Mouse (Mus musculus) hindbrain, embryonic 10.5 days (tissue): Measurements from ENCODE around the gene Gps2. TPM values are rescaled to one million over a fixed set of nuclear protein-coding genes. Genes with fewer than 3 reads are reported as not detected.
"Not testable (repeated sequence)": the region's sequence is repeated elsewhere in the genome, so short reads cannot be mapped to it uniquely, and the experiment has no call there.

Source experiments
- DNase-seq: peaks from one replicate; pipeline ENCODE4 v3.0.0-alpha.2; 2017; ENCODE audit warnings: low spot score
- H3K27ac ChIP-seq: fragments of 300-500 bp; sonication (generic); 2 replicates; pipeline ENCODE4 v1.5.1; 2016; ENCODE audit warnings: mild to moderate bottlenecking, moderate library complexity
- H3K27me3 ChIP-seq: fragments of 300-500 bp; sonication (generic); 2 replicates; pipeline ENCODE4 v1.6.1; 2016; ENCODE audit warnings: mild to moderate bottlenecking; ENCODE audit not compliant: poor library complexity, insufficient read depth, severe bottlenecking
- H3K36me3 ChIP-seq: fragments of 300-500 bp; sonication (generic); 2 replicates; pipeline ENCODE4 v1.6.1; 2016; ENCODE audit warnings: mild to moderate bottlenecking, moderate library complexity
- H3K4me1 ChIP-seq: fragments of 300-500 bp; sonication (generic); replicated peaks from 2 replicates; pipeline ENCODE4 v1.6.1; 2016; ENCODE audit warnings: mild to moderate bottlenecking
- H3K4me3 ChIP-seq: fragments of 300-500 bp; sonication (generic); 2 replicates; pipeline ENCODE4 v1.5.1; 2016; ENCODE audit warnings: mild to moderate bottlenecking, moderate library complexity
- H3K9me3 ChIP-seq: fragments of 300-500 bp; sonication (generic); 2 replicates; pipeline ENCODE4 v1.6.1; 2016; ENCODE audit warnings: mild to moderate bottlenecking, moderate library complexity
- WGBS: fragments of 180-500 bp; shearing (Covaris S2); methylation state at CpG from one replicate; pipeline ENCODE4 v1.1.7; 2016; 5-methylcytosine and 5-hydroxymethylcytosine counted together
- polyA plus RNA-seq: library from polyadenylated mRNA; unstranded; fragments of >200 nt; fragmentation: Nextera tagmentation; extraction: Ambion mirVana; gene quantifications from 2 replicates; pipeline ENCODE4 v1.2.1, GENCODE M21; 2016

Gene Gps2
- polyA plus RNA-seq, 1 experiment from 2014 or later = 105 TPM

DNA sequence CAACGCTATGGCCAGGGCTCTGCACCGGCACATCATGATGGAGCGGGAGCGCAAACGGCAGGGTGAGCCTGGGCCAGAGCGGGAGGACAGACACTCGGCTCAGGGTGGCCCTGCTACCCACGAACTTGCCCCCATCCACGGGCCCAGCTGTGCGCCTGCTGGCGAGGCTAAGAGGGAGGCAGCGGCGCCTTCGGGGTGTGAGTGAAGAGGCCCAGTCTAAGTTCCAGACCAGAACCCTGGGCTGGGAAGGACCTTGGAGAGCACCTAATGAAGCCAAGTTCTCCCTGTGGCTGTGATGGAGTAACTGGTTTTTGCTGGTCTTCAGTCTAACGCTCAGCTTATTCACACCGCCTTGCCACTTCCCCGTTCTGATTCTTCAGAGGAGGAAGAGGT, 680 bp downstream of the Gps2 start:
- Histone ChIP-seq H3K36me3 (peaks cover 90% of the 10 kb centered on the region), H3K27ac (peak overlapping the region; percentile 95), H3K4me3 (peak overlapping the region; percentile 99), H3K4me1 (peaks cover 58% of the 10 kb centered on the region), H3K9me3 (no peaks in the 10 kb centered on the region), H3K27me3 (no peaks in the 10 kb centered on the region)
- WGBS = 4% methylated on average over 17 of the region's 17 CpGs
- no peak for DNase-seq

- Histone ChIP-seq H3K9me3 (no peaks in the 10 kb centered on the region), H3K4me1 (peaks cover 62% of the 10 kb centered on the region), H3K36me3 (peaks cover 88% of the 10 kb centered on the region), H3K27me3 (no peaks in the 10 kb centered on the region), H3K27ac (peak overlapping the region; percentile 95; the same call in 1 of the 2 replicates), H3K4me3 (peak overlapping the region; percentile 99)
- 44% methylated on average over 9 of the region's 9 CpGs for WGBS
- DNase-seq = no peak
Observed at GRCm38 (mm10) chr11:69914917-69915430, 1.3 kb downstream of the Gps2 start.

DNA sequence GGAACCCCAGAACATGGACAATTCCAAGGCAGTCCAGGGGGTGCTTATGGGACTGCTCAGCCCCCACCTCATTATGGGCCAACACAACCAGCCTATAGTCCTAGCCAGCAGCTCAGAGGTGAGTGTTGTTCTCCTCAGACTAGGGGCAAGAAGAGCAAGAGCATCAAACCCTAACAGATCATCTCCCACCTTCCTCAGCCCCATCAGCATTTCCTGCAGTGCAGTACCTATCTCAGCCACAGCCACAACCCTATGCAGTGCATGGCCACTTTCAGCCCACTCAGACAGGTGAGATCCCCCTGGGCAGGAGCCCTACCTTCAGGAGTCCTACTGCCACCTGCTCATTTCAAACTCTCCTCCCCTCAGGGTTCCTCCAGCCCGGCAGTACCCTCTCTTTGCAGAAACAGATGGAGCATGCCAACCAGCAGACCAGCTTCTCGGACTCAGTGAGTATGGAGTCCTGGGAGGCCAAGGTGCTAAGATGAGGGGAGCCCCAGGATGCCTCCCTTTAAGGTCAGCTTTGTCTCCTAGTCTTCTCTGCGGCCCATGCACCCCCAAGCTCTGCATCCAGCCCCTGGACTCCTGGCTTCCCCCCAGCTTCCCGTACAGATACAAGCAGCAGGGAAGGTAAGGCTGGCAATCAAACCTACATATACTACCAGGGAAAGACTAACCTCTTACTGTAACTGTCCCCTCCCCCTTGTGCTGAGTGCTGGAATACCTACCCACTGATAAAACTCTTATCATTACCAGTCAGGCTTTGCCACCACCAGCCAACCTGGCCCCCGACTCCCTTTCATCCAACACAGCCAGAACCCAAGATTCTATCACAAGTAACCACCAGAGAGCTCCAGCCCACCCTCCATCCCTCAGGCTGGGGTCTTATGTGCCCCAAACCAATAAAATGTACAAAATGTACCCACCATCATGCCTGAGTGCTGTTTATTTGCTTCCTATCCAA, 2.3 kb downstream of the Gps2 start:
- peaks cover 62% of the 10 kb centered on the region for H3K4me1 ChIP-seq
- WGBS = 63% methylated on average over 5 of the region's 5 CpGs
- peaks cover 78% of the 10 kb centered on the region for H3K36me3 ChIP-seq
- no peak for DNase-seq
- no peak overlapping the region; the same call in 1 of the 2 replicates for H3K27ac ChIP-seq
- H3K4me3 ChIP-seq = peak overlapping the region; percentile 99
- no peaks in the 10 kb centered on the region for H3K27me3 ChIP-seq
- H3K9me3 ChIP-seq = no peaks in the 10 kb centered on the region

GRCm38 (mm10) chr11:69916652-69917378, 3.1 kb downstream of the Gps2 start:
- peaks cover 62% of the 10 kb centered on the region for H3K4me1 ChIP-seq
- not testable (repeated sequence) for DNase-seq, H3K27me3 ChIP-seq, H3K9me3 ChIP-seq, H3K27ac ChIP-seq
- peaks cover 69% of the 10 kb centered on the region for H3K36me3 ChIP-seq
- WGBS = 67% methylated on average over 7 of the region's 7 CpGs
- H3K4me3 ChIP-seq = peak overlapping the region; percentile 99; the same call in 1 of the 2 replicates

DNA sequence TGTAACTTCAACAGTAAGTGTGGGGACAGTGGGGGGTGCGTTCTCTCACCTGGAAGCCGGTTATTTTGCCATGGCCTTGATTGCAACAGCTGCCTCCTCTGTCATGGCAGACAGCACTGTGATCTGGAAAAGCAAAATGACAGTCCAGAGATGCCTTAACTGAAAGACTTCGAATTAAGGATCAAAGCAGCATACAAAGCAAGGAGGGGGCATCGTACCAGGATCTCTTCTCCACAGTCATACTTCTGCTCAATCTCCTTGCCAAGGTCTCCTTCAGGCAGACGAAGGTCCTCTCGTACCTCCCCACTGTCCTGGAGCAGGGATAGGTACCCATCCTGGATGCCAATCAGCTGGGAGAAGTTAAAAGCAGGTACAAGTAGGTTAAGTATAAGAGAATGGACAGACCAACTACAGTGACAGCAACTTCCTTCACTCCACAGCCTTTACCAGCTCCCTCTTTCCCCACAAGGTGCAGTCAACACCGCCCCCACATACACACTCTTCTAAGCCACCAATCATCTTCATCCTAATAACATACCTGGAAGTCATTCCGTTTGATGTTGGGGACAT, 3.8 kb downstream of the Gps2 start:
- no peak overlapping the region for H3K27ac ChIP-seq
- H3K4me1 ChIP-seq = peaks cover 65% of the 10 kb centered on the region
- no peak for DNase-seq
- 89% methylated on average over 8 of the region's 8 CpGs for WGBS
- peaks cover 63% of the 10 kb centered on the region for H3K36me3 ChIP-seq
- H3K4me3 ChIP-seq = peak overlapping the region; percentile 23; the same call in 1 of the 2 replicates
- no peaks in the 10 kb centered on the region for H3K27me3 ChIP-seq
- no peaks in the 10 kb centered on the region for H3K9me3 ChIP-seq

DNA sequence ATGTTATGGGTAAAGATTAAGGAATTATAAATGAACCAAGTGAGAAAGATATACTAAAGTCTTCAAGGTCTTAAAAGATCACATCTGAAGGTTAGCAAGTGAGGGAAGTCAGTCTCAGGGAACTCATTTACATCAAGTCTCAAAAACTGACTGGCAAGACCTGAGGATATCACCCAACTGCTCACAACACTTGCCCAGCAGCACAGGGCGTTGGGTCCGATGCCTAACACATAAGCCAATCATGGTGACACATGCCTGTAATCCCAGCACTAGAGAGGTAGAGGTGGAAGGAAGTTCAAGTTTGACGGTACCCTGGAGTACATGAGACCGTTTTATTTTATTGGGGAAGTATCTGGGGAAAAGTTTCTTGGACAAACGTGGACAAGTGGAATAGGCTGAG, 4.4 kb downstream of the Gps2 start:
- H3K27me3 ChIP-seq = no peaks in the 10 kb centered on the region
- H3K27ac ChIP-seq = no peak overlapping the region
- H3K36me3 ChIP-seq = peaks cover 56% of the 10 kb centered on the region
- H3K4me1 ChIP-seq = peaks cover 67% of the 10 kb centered on the region
- no peak for DNase-seq
- WGBS = 89% methylated on average over 5 of the region's 5 CpGs
- H3K9me3 ChIP-seq = no peaks in the 10 kb centered on the region
- 0 out of 2 replicates have a peak overlapping the region, but pooled peaks have one; percentile 7 for H3K4me3 ChIP-seq

DNA sequence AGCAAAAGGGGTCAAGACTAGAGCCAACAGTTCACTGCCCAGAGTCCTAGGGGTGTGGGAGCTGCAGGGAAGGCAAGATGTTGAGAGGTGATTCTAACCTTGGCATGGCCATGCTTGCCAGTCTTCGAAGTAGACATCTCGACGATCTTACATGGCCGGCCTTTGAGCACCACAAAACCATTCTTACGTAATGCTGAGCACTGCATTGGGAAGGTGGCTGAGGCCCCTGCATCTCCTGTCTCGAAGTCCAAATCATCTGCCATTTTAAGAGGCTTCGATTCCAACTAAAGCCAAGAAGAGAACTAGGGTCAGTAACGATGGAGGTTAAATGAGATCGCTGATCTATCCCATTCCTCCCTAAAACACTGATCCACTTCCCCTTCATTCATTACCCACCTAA, 5.4 kb downstream of the Gps2 start:
- Histone ChIP-seq H3K36me3 (peaks cover 51% of the 10 kb centered on the region), H3K27me3 (no peaks in the 10 kb centered on the region), H3K27ac (no peak overlapping the region), H3K4me3 (peak overlapping the region; percentile 91), H3K4me1 (peaks cover 60% of the 10 kb centered on the region), H3K9me3 (no peaks in the 10 kb centered on the region)
- WGBS = 87% methylated on average over 9 of the region's 9 CpGs
- no peak for DNase-seq

GRCm38 (mm10) chr11:69919661-69920265, 6.1 kb downstream of the Gps2 start:
- Histone ChIP-seq H3K4me3 (peak overlapping the region; percentile 91), H3K36me3 (peaks cover 50% of the 10 kb centered on the region), H3K27me3 (no peaks in the 10 kb centered on the region), H3K27ac (peak overlapping the region; percentile 98), H3K4me1 (peaks cover 53% of the 10 kb centered on the region), H3K9me3 (no peaks in the 10 kb centered on the region)
- DNase-seq = peak; percentile 56
- 3% methylated on average over 17 of the region's 17 CpGs for WGBS

- WGBS = under 1% methylated on average over 64 of the region's 65 CpGs
- H3K9me3 ChIP-seq = no peaks in the 10 kb centered on the region
- H3K36me3 ChIP-seq = peaks cover 43% of the 10 kb centered on the region
- peaks cover 46% of the 10 kb centered on the region for H3K4me1 ChIP-seq
- peak overlapping the region; percentile 98 for H3K27ac ChIP-seq
- H3K27me3 ChIP-seq = no peaks in the 10 kb centered on the region
- peak overlapping the region; percentile 91 for H3K4me3 ChIP-seq
- peak; percentile 59 for DNase-seq
Observed at GRCm38 (mm10) chr11:69920266-69921031, 6.8 kb downstream of the Gps2 start.

DNA sequence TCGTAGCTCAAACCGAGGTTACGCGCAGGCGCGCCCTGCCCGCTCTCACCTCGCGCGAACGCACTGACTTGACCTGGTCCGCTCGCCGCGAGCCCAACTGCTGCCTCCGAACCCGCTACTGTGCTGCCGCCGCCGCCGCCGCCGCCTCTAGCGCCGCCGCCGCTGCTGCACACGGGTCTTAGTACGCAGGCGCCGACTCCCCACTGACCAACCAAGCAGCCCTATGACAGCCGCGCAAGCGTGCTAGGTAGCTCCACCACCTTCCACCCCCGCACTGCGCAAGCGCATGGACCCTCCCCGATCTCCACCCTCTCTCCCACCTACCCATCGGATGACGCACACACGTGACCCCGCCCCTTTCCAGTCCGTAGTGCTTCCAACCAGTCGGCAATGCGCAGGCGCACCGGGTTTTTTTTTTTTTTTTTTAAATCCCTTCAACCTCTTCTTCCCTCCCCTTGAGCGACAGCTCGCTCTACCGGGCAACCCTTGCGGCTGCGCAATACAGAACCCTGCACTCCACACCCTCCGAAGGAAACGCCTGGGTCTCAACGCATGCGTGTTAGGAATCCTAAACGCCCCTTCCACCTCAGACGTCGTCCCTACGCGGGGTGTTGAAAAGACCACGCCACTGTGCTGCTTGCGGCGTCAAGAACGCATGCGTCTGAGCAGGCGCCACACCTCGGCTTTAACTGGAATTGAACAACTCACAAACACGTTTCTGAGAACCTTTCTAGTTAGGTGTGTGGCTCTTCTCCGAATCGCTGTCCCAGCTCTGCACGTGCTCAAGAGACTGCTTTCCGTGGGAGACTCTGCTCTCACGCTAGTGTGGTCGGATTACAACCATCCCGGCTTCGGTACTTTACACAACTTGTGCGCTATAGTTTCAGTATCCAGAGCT, 7.7 kb downstream of the Gps2 start, which contains the start of gene Eif5a:
Gene Eif5a (minus strand): TSS at position 845 of the 898 bp plus-strand sequence.
- H3K27ac ChIP-seq = peak within 1 kb of the TSS; percentile 98
- peak; percentile 100 for DNase-seq
- H3K4me3 ChIP-seq = peak within 1 kb of the TSS; percentile 91
- peaks cover 37% of the 10 kb centered on the region for H3K4me1 ChIP-seq
- no peaks in the 10 kb centered on the region for H3K27me3 ChIP-seq
- H3K9me3 ChIP-seq = no peaks in the 10 kb centered on the region
- peaks cover 34% of the 10 kb centered on the region for H3K36me3 ChIP-seq
- under 1% methylated on average over 78 of the region's 78 CpGs for WGBS
